Mouse (Mus musculus): ENCODE results near the gene Ankrd9. TPM values are rescaled to one million over a fixed set of nuclear protein-coding genes. Genes with fewer than 3 reads are reported as not detected.

The Ankrd9 gene
- polyA plus RNA-seq, 1 experiment: 11.5 TPM

DNA sequence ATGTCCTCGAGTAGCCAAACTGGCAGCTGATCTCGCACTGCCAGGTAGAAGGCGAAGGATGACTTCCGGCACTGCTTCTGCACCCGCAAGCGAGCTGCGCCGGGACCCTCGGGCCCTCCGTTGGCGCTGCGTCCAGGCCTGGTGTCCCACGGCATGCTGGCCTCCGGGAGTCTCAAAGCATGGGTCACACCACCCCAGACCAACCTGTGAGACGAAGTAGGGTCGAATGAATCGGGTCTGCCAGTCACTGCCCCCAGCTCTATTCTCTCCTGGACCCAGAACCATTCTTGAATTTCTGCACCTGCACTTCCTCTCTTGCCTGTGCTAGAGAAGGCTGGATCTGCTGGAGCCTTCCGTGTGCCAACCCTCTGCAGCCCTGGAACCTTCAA, 1.5 kb downstream of the Ankrd9 start:
- Histone ChIP-seq H3K79me2 (ENCODE audit: control insufficient read depth, insufficient read depth) (peaks cover 9% of the 10 kb centered on the region), H3ac (ENCODE audit: control insufficient read depth, insufficient read length) (no peak overlapping the region), H3K4me3 (no peak overlapping the region), H3K4me2 (ENCODE audit: low read depth) (peak overlapping the region; percentile 96), H3K36me3 (ENCODE audit: control insufficient read depth, insufficient read depth) (peaks cover 5% of the 10 kb centered on the region), H3K27me3 (ENCODE audit: control insufficient read depth, insufficient read depth, insufficient read length) (no peaks in the 10 kb centered on the region)
- TF ChIP-seq REST (IDR thresholded peaks at IDR 0.05; ENCODE audit: insufficient read depth, insufficient read length) (no peak), E2F4 (IDR thresholded peaks at IDR 0.05; ENCODE audit: insufficient read depth) (no peak), POLR2A (IDR thresholded peaks at IDR 0.05; ENCODE audit: insufficient read length, low read depth) (no peak), TCF12 (IDR thresholded peaks at IDR 0.05; ENCODE audit: insufficient read depth, poor library complexity, severe bottlenecking) (no peak), TCF3 (IDR thresholded peaks at IDR 0.05; ENCODE audit: insufficient read length, low read depth) (no peak), SRF (IDR thresholded peaks at IDR 0.05; ENCODE audit: control insufficient read depth, insufficient read length, low read depth) (no peak), MAX (IDR thresholded peaks at IDR 0.05; ENCODE audit: low read depth) (no peak), MYOD1 (IDR thresholded peaks at IDR 0.05; ENCODE audit: control insufficient read depth in 1 of 3, insufficient read length in 2 of 3, low read depth in 2 of 3) (no peak), MYOG (IDR thresholded peaks at IDR 0.05; ENCODE audit: control insufficient read depth in 1 of 3, insufficient read depth in 1 of 3, insufficient read length in 2 of 3, low read depth in 2 of 3) (no peak), CEBPB (IDR thresholded peaks at IDR 0.05; ENCODE audit: insufficient read depth, poor library complexity, severe bottlenecking) (no peak), USF1 (IDR thresholded peaks at IDR 0.05; ENCODE audit: low read depth) (no peak), POLR2AphosphoS2 (IDR thresholded peaks at IDR 0.05; ENCODE audit: insufficient read length, low read depth) (no peak)

DNA sequence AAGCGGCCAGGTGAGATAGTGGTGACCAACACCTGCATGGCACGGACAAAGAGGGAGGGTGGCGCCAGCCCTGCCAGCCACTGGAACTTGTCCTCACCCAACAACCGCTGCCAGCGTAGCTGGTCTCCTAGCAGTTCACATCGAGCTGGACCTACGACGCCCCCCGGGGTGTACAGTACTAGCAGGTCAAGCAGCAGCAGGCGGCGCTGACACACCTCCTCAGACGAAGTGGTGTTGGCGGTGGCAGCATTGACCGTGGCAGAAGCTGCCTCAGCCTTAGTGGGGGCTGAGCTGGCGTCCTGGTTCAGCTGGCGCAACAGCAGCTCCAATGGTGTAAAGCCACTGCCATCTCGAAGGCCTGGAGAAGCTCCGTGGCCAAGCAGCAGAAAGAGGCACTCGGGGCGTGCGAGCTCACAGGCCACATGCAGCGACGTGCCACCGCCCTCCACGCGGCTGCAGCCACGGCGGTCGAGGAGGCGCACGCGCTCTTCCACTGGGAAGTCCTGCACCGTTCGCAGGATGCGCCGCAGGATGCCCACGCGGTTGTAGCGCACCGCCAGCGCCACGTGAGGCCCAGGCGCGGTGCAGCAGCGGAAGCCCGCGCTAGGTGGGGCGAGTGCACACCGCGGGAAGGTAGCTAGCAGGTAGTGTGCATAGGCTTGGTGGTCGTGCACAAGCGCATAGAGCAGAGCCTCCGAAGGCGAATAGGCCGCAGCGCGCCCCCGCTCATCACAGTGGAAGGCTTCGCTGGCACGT, 2.1 kb downstream of the Ankrd9 start:
- Histone ChIP-seq H3K4me2 (ENCODE audit: low read depth) (no peak overlapping the region), H3ac (ENCODE audit: control insufficient read depth, insufficient read length) (no peak overlapping the region), H3K4me3 (no peak overlapping the region), H3K36me3 (ENCODE audit: control insufficient read depth, insufficient read depth) (peaks cover 5% of the 10 kb centered on the region), H3K27me3 (ENCODE audit: control insufficient read depth, insufficient read depth, insufficient read length) (no peaks in the 10 kb centered on the region), H3K79me2 (ENCODE audit: control insufficient read depth, insufficient read depth) (peaks cover 9% of the 10 kb centered on the region)
- TF ChIP-seq USF1 (IDR thresholded peaks at IDR 0.05; ENCODE audit: low read depth): no peak
- no peak for TF ChIP-seq E2F4 (IDR thresholded peaks at IDR 0.05; ENCODE audit: insufficient read depth)
- TF ChIP-seq SRF (IDR thresholded peaks at IDR 0.05; ENCODE audit: control insufficient read depth, insufficient read length, low read depth): no peak
- TF ChIP-seq REST (IDR thresholded peaks at IDR 0.05; ENCODE audit: insufficient read depth, insufficient read length): no peak
- no peak for TF ChIP-seq TCF12 (IDR thresholded peaks at IDR 0.05; ENCODE audit: insufficient read depth, poor library complexity, severe bottlenecking)
- TF ChIP-seq POLR2A (IDR thresholded peaks at IDR 0.05; ENCODE audit: insufficient read length, low read depth): no peak

DNA sequence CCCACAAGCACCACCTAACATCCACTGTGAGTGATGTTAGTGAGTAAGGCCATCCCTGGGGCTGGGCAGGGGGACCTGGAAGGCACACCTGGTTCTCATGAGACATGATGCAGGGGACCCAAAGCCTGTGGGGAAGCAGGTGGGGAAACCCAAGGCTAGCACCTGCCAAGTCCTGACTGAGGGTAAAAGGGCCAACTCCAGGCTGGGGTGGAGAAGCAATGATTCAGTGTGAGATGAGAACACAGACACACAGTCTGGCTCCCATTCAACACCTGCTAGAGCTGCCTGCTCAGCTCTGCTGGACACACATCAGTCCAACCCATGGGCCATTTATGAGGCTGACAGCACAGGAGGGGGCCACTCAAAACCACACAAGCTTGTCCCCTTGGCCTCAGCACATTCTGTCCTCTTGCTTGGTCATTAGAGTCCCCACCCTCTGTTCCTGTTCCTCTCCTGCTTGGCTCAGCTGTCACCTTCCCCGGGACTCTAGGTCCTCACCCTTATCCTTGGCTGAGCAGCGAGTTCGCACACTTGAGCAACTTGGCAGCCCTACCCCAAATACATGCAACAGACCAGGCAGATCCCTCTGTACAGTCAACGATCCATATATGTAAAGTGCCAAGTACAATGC, 2.9 kb downstream of the Ankrd9 start:
- TF ChIP-seq MYOG (IDR thresholded peaks at IDR 0.05; ENCODE audit: control insufficient read depth in 1 of 3, insufficient read depth in 1 of 3, insufficient read length in 2 of 3, low read depth in 2 of 3) (peak in 1 of 3 experiments; percentile 19), E2F4 (IDR thresholded peaks at IDR 0.05; ENCODE audit: insufficient read depth) (no peak), MYOD1 (IDR thresholded peaks at IDR 0.05; ENCODE audit: control insufficient read depth in 1 of 3, insufficient read length in 2 of 3, low read depth in 2 of 3) (peak in 2 of 3 experiments; percentile 14 to 63), MAX (IDR thresholded peaks at IDR 0.05; ENCODE audit: low read depth) (no peak)
- peaks cover 5% of the 10 kb centered on the region for H3K36me3 ChIP-seq (ENCODE audit: control insufficient read depth, insufficient read depth)
- no peak overlapping the region for H3K4me3 ChIP-seq
- no peak overlapping the region for H3ac ChIP-seq (ENCODE audit: control insufficient read depth, insufficient read length)
- no peak overlapping the region for H3K4me2 ChIP-seq (ENCODE audit: low read depth)
- H3K27me3 ChIP-seq (ENCODE audit: control insufficient read depth, insufficient read depth, insufficient read length): no peaks in the 10 kb centered on the region
- H3K79me2 ChIP-seq (ENCODE audit: control insufficient read depth, insufficient read depth): peaks cover 9% of the 10 kb centered on the region

DNA sequence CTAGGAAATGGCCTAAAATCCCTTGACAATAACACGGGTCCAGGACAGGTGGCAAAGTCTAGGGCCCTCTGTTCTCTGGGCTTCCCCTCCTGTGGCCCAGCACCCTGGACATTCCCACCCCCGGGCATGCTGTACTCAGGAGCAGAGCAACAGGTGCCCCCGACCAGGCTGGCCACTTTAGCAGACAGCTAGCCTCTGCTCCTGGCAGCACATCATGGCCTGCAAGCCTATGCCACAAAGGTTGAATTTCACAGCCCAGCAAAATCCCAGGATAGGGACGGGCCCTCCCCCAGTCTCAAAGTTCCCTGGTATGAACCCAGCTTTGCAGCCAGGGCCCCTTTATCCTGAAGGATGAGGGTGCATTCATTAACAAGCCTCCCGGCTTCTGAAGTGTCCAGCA, 3.5 kb downstream of the Ankrd9 start:
- Histone ChIP-seq H3K4me3 (no peak overlapping the region), H3K4me2 (ENCODE audit: low read depth) (no peak overlapping the region), H3K27me3 (ENCODE audit: control insufficient read depth, insufficient read depth, insufficient read length) (no peaks in the 10 kb centered on the region), H3K36me3 (ENCODE audit: control insufficient read depth, insufficient read depth) (peaks cover 5% of the 10 kb centered on the region), H3K79me2 (ENCODE audit: control insufficient read depth, insufficient read depth) (peaks cover 9% of the 10 kb centered on the region), H3ac (ENCODE audit: control insufficient read depth, insufficient read length) (no peak overlapping the region)
- TF ChIP-seq SRF (IDR thresholded peaks at IDR 0.05; ENCODE audit: control insufficient read depth, insufficient read length, low read depth): no peak
- TF ChIP-seq MYOD1 (IDR thresholded peaks at IDR 0.05; ENCODE audit: control insufficient read depth in 1 of 3, insufficient read length in 2 of 3, low read depth in 2 of 3): peak in 1 of 3 experiments; percentile 62
- peak in 1 of 3 experiments; percentile 45 for TF ChIP-seq MYOG (IDR thresholded peaks at IDR 0.05; ENCODE audit: control insufficient read depth in 1 of 3, insufficient read depth in 1 of 3, insufficient read length in 2 of 3, low read depth in 2 of 3)

DNA sequence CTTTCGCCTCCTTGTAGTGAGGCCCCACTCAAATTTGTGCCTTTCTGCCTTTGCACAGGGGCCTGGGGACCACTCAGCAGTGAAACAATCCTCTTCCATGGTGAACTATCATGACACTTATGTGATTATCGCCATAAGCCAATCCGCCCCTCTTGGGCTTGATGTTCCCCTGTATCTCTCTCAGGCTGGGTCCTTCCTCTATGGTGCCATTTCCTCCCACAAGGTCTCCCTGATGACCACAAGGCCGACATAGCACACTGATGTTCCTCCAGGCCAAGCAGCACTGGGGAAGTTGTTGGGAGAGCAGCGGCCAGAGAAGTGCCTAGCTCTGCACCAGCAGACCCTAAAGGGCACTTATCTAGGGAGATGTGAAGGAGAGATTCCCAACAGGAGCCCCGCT, 4.1 kb downstream of the Ankrd9 start:
- peaks cover 5% of the 10 kb centered on the region for H3K36me3 ChIP-seq (ENCODE audit: control insufficient read depth, insufficient read depth)

More for the DNA sequence above, 4.1 kb downstream of the Ankrd9 start:
- H3K4me3 ChIP-seq: no peak overlapping the region
- H3ac ChIP-seq (ENCODE audit: control insufficient read depth, insufficient read length): no peak overlapping the region
- no peak overlapping the region for H3K4me2 ChIP-seq (ENCODE audit: low read depth)
- H3K79me2 ChIP-seq (ENCODE audit: control insufficient read depth, insufficient read depth): peaks cover 9% of the 10 kb centered on the region
- no peaks in the 10 kb centered on the region for H3K27me3 ChIP-seq (ENCODE audit: control insufficient read depth, insufficient read depth, insufficient read length)
- TF ChIP-seq REST (IDR thresholded peaks at IDR 0.05; ENCODE audit: insufficient read depth, insufficient read length): no peak
- no peak for TF ChIP-seq MYOD1 (IDR thresholded peaks at IDR 0.05; ENCODE audit: control insufficient read depth in 1 of 3, insufficient read length in 2 of 3, low read depth in 2 of 3)
- TF ChIP-seq MAX (IDR thresholded peaks at IDR 0.05; ENCODE audit: low read depth): no peak
